Mouse (Mus musculus): Measurements from ENCODE around the gene Susd3. TPM values are rescaled to one million over a fixed set of nuclear protein-coding genes. Genes with fewer than 3 reads are reported as not detected.

Susd3 gene
- polyA plus RNA-seq (2017; shearing (Covaris generic)) = 44.3 TPM

DNA sequence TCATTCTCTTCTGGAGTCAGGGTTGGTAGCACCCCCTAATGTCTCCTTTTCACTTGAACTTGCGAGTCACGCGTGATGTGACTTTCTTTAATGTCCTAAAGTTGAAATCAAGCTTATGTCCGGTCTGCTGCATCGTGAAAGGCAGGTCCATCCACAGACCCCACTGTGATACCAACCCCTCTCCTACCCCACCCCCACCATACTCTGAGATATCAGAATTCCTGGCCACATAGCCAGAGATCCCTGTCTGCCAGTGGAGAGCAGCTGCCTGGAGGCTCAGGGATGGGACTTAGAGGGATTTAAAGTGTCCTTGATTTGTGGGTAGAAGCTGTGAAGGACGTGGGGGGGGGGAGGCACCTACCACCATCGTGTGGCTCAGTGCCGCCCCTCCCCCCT lies at the start of gene Susd3:
Gene Susd3 (minus strand): TSS at position 240 of the 396 bp plus-strand sequence.

DNA sequence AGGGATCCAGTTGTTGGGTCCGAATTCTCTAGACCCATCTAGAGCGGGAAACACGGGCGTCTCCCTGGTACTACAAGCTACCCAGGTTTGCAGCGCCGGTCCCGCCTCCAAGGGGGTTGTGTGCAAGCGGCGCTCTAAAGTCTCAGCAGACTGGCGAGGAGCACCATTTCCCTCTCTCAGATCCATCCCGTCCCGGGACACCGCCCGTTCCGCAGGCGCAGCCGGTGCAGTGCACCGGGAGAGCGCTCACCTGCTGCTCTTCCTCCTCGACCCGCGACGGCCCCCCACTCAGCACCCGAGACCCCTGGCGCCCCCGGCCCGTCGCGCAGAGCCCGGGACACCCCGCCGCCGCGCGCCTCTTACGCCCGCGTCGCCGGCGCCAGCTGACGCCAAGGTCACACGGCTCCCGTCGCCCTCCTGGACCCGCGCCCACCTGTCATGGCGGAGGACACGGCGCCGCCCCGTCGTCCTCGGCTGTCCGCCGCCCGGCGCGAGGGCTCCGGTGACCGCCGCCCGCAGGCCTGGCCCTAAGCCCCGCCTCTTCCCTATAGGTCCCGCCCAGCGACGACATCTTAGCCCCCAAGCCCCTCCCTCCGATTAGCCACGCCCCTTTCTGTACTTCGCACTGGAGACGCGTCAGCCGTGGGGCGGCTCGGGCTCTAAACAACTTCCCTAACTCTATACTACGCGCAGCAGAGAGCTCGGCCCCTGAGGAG lies 32.8 kb downstream of the Susd3 start, which contains the start of gene Card19:
Gene Card19 (minus strand): TSS at position 534 of the 716 bp plus-strand sequence.

GRCm38 (mm10) chr13:49187288-49188218 lies 61.0 kb downstream of the Susd3 start, which contains the start of gene Ninj1:
Gene Ninj1, plus strand, starts transcription at chr13:49187485.

Other genes starting within 250 kb of the Susd3 start
- not detected for gene Wnk2, start 100.7 kb downstream of the Susd3 start, polyA plus RNA-seq (2017; shearing (Covaris generic))
- gene Ninj1, start 61.2 kb downstream of the Susd3 start, polyA plus RNA-seq (2017; shearing (Covaris generic)) = 38.8 TPM
- 59.4 TPM for gene Card19, start 32.7 kb downstream of the Susd3 start, polyA plus RNA-seq (2017; shearing (Covaris generic))
- gene Fgd3, start 71.6 kb upstream of the Susd3 start, polyA plus RNA-seq (2017; shearing (Covaris generic)) = 23.4 TPM
- 14.7 TPM for gene Bicd2, start 92.9 kb upstream of the Susd3 start, polyA plus RNA-seq (2017; shearing (Covaris generic))
- 16.0 TPM for gene Ippk, start 172.5 kb upstream of the Susd3 start, polyA plus RNA-seq (2017; shearing (Covaris generic))
- gene Tes3-ps, start 244.6 kb upstream of the Susd3 start, polyA plus RNA-seq (2017; shearing (Covaris generic)) = 4.7 TPM

Data from inflammation-experienced regulatory T-cells, adult 16 weeks (primary cell).